Mouse (Mus musculus) urinary bladder, adult 18-20 months (tissue): ENCODE measurements around the gene Tifab.

Source experiments
- DNase-seq, 2 experiments: peaks; one replicate each; pipeline ENCODE4 v3.0.0; 2022; ENCODE audit warnings: low spot score in 2 of 2, mixed read lengths in 2 of 2

The Tifab gene

DNA sequence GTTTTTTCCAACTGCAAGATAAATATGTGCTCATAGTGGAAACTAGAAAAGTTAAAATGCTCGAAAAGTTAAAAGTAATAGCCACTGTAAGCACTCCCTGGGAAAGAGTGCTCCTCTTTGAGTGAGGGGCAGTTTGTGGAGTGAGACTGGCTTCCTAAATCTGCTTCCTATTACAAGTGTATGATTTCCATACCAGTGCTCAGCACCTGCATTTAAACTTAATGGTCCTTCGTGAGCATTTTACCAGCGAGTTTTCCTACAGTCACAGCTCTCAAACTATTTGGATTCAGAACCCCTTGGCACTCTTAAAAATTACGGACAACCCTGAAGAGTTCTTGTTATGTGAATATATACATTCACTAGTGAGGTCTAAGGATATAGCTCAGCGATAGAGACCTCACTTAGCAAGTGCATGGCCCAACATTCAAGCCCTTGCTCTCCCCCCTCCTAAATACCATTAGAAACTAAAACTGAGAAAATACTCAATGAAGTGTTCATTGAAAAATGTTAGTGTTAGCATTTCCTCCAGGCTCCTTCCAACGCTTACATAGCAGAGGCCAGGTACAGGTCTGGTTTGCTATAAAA lies 39.4 kb downstream of the Tifab start:
- DNase-seq = no peak

DNA sequence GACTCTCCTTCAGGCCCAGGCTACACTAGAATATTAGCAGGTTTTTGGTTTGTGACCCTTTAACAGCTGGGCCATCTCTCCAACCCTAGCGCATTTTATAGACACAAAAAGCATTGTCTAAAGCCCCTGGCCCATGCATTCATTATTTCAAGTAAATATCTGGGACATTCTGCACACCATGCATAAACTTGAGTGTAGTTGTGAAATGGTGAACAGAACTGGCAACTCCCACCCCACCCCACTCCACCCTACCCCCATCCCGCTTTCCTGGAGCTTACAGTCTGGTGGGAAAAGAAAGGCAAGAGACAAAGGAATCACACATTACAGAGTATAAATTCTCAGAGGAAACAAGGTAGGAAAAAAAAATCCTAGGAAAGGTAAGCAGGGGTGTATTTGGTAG lies 42.5 kb downstream of the Tifab start, which contains the start of gene H2afy:
Gene H2afy (minus strand): TSS at position 162 of the 400 bp plus-strand sequence.
- DNase-seq = no peak

- peak; percentile 82 to 88 for DNase-seq
Measured at GRCm38 (mm10) chr13:56135231-56136052, 43.2 kb downstream of the Tifab start.

- no peak for DNase-seq
Measured at GRCm38 (mm10) chr13:56134631-56135181, 44.0 kb downstream of the Tifab start.

- DNase-seq = no peak
Measured at GRCm38 (mm10) chr13:56134031-56134430, 44.7 kb downstream of the Tifab start.

DNA sequence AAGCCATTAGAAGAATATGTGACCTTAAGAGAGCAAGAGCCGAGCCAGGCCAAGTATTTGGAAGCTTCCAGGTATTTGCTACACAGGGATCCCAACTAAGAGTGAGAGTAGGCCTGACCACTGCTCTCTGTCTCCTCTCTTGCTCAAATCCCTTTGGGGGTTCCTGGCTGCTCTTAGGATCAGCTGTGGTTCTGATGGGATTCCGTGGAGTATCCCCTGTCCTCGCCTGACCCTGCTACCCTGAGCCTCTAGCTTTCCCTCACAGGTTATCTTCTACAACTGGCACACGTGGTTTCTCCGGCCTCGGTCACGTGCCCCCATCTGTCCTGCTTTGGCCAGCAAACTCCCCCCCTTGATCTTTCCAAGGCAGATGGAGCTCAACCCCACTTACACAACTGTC lies 45.7 kb downstream of the Tifab start:
- no peak for DNase-seq

- no peak for DNase-seq
Measured at GRCm38 (mm10) chr13:56132326-56132936, 46.3 kb downstream of the Tifab start.

DNA sequence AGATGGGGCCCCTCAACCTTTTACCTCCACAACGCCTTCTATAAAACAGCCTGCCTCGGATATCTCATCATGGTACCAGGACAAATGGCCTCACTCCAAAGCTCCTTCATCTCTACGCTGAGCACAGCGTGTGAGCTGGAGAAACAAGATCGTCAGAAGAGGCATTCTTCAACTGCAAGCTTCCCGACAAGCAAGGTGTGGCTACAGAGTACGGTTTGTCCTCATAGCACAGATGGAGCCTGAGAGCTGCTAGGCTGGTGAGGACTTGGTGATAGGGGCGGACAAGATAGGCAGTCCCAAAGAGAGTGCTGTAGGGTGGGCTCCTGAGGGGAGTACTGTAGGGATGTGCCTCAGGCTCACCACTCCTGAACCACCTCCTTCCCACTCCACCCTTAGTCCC lies 48.1 kb downstream of the Tifab start:
- no peak for DNase-seq

GRCm38 (mm10) chr13:56129578-56129977 lies 49.1 kb downstream of the Tifab start:
- DNase-seq = no peak

DNA sequence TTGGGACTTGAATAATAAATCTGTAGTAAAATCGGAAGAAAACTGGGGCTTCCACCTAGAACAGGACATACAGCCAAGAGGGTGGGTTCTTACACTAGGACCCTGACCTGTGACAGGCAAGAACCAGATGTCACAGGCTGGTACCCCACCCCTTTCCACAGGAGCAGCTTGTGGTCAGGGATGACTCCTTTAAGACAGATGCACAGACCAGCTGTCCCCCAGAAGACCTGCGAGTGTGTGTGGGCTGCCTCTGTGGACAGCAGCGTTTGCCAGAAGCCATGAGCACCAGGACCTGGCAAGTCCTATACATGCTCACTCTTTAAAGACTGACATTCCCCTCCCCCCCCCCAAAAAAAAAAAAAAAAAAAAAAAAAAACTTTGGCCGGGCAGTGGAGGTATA lies 49.7 kb downstream of the Tifab start:
- no peak for DNase-seq

- DNase-seq = no peak
Measured at GRCm38 (mm10) chr13:56125632-56126031, 53.1 kb downstream of the Tifab start.
